Mouse (Mus musculus): Measurements from ENCODE around the gene Ttc13. TPM values are rescaled to one million over a fixed set of nuclear protein-coding genes. Genes with fewer than 3 reads are reported as not detected.

Gene Ttc13
- polyA plus RNA-seq, 1 experiment = 9.4 TPM

GRCm38 (mm10) chr8:124704376-124704775 is 17.4 kb downstream of the Ttc13 start:
- no peaks in the 10 kb centered on the region for H3K36me3 ChIP-seq (ENCODE audit: control insufficient read depth, insufficient read depth, low read length)
- TF ChIP-seq CTCF (conservative IDR thresholded peaks at IDR 0.05; ENCODE audit: insufficient read depth, insufficient read length, low read depth, low read length) (no peak), POLR2A (IDR thresholded peaks at IDR 0.05; ENCODE audit: low read depth, low read length) (no peak)
- WGBS = 85% methylated on average over 4 of the region's 4 CpGs
- no peak overlapping the region for H3K4me3 ChIP-seq (ENCODE audit: insufficient read depth, low read depth, low read length)
- no peak for DNase-seq
- no peak overlapping the region for H3K27ac ChIP-seq (ENCODE audit: insufficient read depth, low read depth, low read length)
- no peaks in the 10 kb centered on the region for H3K27me3 ChIP-seq (replicated peaks; ENCODE audit: control insufficient read depth, insufficient read depth, low read length)
- no peaks in the 10 kb centered on the region for H3K4me1 ChIP-seq (ENCODE audit: control insufficient read depth, insufficient read depth, low read length)

- H3K4me1 ChIP-seq (ENCODE audit: control insufficient read depth, insufficient read depth, low read length) = no peaks in the 10 kb centered on the region
- no peak overlapping the region for H3K27ac ChIP-seq (ENCODE audit: insufficient read depth, low read depth, low read length)
- no peaks in the 10 kb centered on the region for H3K27me3 ChIP-seq (replicated peaks; ENCODE audit: control insufficient read depth, insufficient read depth, low read length)
- no peak overlapping the region for H3K4me3 ChIP-seq (ENCODE audit: insufficient read depth, low read depth, low read length)
- no peak for DNase-seq
- no peaks in the 10 kb centered on the region for H3K36me3 ChIP-seq (ENCODE audit: control insufficient read depth, insufficient read depth, low read length)
- WGBS = 63% methylated on average over 4 of the region's 4 CpGs
- TF ChIP-seq POLR2A (IDR thresholded peaks at IDR 0.05; ENCODE audit: low read depth, low read length) = no peak
Measured at GRCm38 (mm10) chr8:124703526-124703925, 18.3 kb downstream of the Ttc13 start.

GRCm38 (mm10) chr8:124702183-124702582 is 19.6 kb downstream of the Ttc13 start:
- TF ChIP-seq CTCF (conservative IDR thresholded peaks at IDR 0.05; ENCODE audit: insufficient read depth, insufficient read length, low read depth, low read length) = no peak
- no peak for TF ChIP-seq POLR2A (IDR thresholded peaks at IDR 0.05; ENCODE audit: low read depth, low read length)
- no peak overlapping the region for H3K27ac ChIP-seq (ENCODE audit: insufficient read depth, low read depth, low read length)

DNA sequence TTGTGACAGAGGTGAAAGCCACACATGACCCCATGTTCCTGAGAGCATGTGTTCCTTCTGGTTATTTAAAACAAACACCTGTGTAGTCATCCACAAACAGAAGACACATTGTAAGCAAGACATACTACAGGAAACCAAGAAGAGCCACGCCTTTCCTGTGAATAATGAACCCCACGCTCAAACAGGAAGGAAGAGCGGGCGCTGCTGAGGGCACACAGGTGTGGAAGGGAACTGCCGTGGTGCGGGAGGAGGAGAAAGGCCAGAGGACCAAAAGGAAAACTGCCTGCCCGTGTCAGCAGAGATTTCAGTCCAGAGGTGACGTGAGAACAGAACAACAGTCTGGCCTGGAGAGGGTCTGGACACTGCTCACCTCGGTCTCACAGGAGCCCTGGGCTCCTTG is 20.8 kb downstream of the Ttc13 start:
- H3K4me3 ChIP-seq (ENCODE audit: insufficient read depth, low read depth, low read length) = no peak overlapping the region
- no peak overlapping the region for H3K27ac ChIP-seq (ENCODE audit: insufficient read depth, low read depth, low read length)
- no peaks in the 10 kb centered on the region for H3K27me3 ChIP-seq (replicated peaks; ENCODE audit: control insufficient read depth, insufficient read depth, low read length)
- H3K36me3 ChIP-seq (ENCODE audit: control insufficient read depth, insufficient read depth, low read length) = no peaks in the 10 kb centered on the region
- no peak for DNase-seq
- no peaks in the 10 kb centered on the region for H3K4me1 ChIP-seq (ENCODE audit: control insufficient read depth, insufficient read depth, low read length)
- WGBS = 71% methylated on average over 9 of the region's 9 CpGs
- no peak for TF ChIP-seq CTCF (conservative IDR thresholded peaks at IDR 0.05; ENCODE audit: insufficient read depth, insufficient read length, low read depth, low read length)
- no peak for TF ChIP-seq POLR2A (IDR thresholded peaks at IDR 0.05; ENCODE audit: low read depth, low read length)

More at GRCm38 (mm10) chr8:124702183-124702582, 19.6 kb downstream of the Ttc13 start:
- WGBS = 74% methylated on average over 3 of the region's 3 CpGs
- Histone ChIP-seq H3K27me3 (replicated peaks; ENCODE audit: control insufficient read depth, insufficient read depth, low read length) (no peaks in the 10 kb centered on the region), H3K4me1 (ENCODE audit: control insufficient read depth, insufficient read depth, low read length) (no peaks in the 10 kb centered on the region), H3K4me3 (ENCODE audit: insufficient read depth, low read depth, low read length) (no peak overlapping the region), H3K36me3 (ENCODE audit: control insufficient read depth, insufficient read depth, low read length) (no peaks in the 10 kb centered on the region)
- DNase-seq = no peak

DNA sequence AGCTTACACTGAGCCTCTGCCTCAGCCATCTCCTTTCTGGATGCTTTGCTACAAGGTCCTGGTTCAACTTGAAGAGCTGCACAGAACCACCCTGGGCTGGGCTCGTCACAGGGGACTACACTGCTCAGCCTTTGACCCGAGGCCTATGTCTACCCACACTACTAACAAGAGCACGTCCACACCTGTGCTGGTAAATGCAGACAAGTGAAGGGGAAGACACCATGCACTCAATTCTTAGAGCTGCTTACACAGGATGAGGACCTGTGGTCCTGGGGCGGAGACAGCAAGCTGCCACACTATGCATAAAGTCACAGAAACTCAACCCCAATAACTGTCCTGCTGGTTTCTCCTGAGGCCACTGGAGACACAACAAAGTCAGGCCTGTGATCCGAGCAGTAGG is 21.5 kb downstream of the Ttc13 start:
- DNase-seq = no peak
- no peak overlapping the region for H3K4me3 ChIP-seq (ENCODE audit: insufficient read depth, low read depth, low read length)
- WGBS = 94% methylated on average over 5 of the region's 5 CpGs
- no peaks in the 10 kb centered on the region for H3K36me3 ChIP-seq (ENCODE audit: control insufficient read depth, insufficient read depth, low read length)
- no peaks in the 10 kb centered on the region for H3K4me1 ChIP-seq (ENCODE audit: control insufficient read depth, insufficient read depth, low read length)
- TF ChIP-seq POLR2A (IDR thresholded peaks at IDR 0.05; ENCODE audit: low read depth, low read length) (no peak), CTCF (conservative IDR thresholded peaks at IDR 0.05; ENCODE audit: insufficient read depth, insufficient read length, low read depth, low read length) (no peak)
- H3K27ac ChIP-seq (ENCODE audit: insufficient read depth, low read depth, low read length) = no peak overlapping the region
- no peaks in the 10 kb centered on the region for H3K27me3 ChIP-seq (replicated peaks; ENCODE audit: control insufficient read depth, insufficient read depth, low read length)

DNA sequence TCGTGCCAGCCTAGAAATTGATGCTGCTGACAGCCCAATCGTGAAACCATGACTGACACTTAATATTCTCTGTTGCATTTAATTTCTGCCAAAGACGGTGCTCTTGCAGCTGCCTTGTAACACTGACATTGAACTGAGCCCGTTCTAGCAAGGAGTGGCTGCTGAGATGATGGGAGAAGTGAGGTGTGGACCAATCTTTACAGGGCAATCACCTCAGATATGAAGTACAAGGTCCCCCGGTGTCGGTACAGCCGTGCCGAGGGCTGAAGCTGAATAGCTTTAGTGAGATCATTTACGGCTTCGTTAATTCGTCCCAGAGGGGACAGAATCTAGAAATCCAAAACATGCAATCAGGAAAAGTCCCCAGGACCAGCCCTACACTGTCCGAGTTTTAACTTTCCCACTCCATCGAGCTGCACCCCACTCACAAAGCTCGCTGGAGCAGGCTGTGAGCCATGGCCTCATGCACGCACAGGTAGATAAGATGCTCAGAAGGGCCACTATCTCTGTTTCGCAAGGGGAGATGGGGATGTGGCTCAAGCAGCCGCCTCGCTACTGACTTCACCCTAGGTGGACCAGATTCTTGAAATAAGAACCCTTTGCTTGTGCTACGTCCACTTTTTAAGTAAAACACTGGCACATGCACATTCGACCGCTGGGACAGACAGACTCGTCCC is 26.2 kb downstream of the Ttc13 start:
- Histone ChIP-seq H3K36me3 (ENCODE audit: control insufficient read depth, insufficient read depth, low read length) (no peaks in the 10 kb centered on the region), H3K4me1 (ENCODE audit: control insufficient read depth, insufficient read depth, low read length) (no peaks in the 10 kb centered on the region), H3K27me3 (replicated peaks; ENCODE audit: control insufficient read depth, insufficient read depth, low read length) (no peaks in the 10 kb centered on the region), H3K4me3 (ENCODE audit: insufficient read depth, low read depth, low read length) (no peak overlapping the region), H3K27ac (ENCODE audit: insufficient read depth, low read depth, low read length) (no peak overlapping the region)
- TF ChIP-seq POLR2A (IDR thresholded peaks at IDR 0.05; ENCODE audit: low read depth, low read length) (no peak), CTCF (conservative IDR thresholded peaks at IDR 0.05; ENCODE audit: insufficient read depth, insufficient read length, low read depth, low read length) (no peak)
- no peak for DNase-seq
- WGBS = 92% methylated on average over 22 of the region's 22 CpGs

GRCm38 (mm10) chr8:124691706-124692105 is 30.1 kb downstream of the Ttc13 start:
- H3K27me3 ChIP-seq (replicated peaks; ENCODE audit: control insufficient read depth, insufficient read depth, low read length) = no peaks in the 10 kb centered on the region
- DNase-seq = no peak
- TF ChIP-seq POLR2A (IDR thresholded peaks at IDR 0.05; ENCODE audit: low read depth, low read length) (no peak), CTCF (conservative IDR thresholded peaks at IDR 0.05; ENCODE audit: insufficient read depth, insufficient read length, low read depth, low read length) (no peak)
- H3K27ac ChIP-seq (ENCODE audit: insufficient read depth, low read depth, low read length) = no peak overlapping the region
- H3K4me3 ChIP-seq (ENCODE audit: insufficient read depth, low read depth, low read length) = no peak overlapping the region
- no peaks in the 10 kb centered on the region for H3K36me3 ChIP-seq (ENCODE audit: control insufficient read depth, insufficient read depth, low read length)
- no peaks in the 10 kb centered on the region for H3K4me1 ChIP-seq (ENCODE audit: control insufficient read depth, insufficient read depth, low read length)
- WGBS = 93% methylated on average over 4 of the region's 4 CpGs

Data from kidney, adult 2 months (tissue).